Mouse (Mus musculus): Measurements from ENCODE around the gene Gm7982.
"Not testable (repeated sequence)": the region's sequence is repeated elsewhere in the genome, so short reads cannot be mapped to it uniquely, and the experiment has no call there.

GRCm38 (mm10) chr5:95736073-95736472 is 5.7 kb upstream of the Gm7982 start, which contains the start of gene Gm7978:
- not testable (repeated sequence) for TF ChIP-seq USF1 (IDR thresholded peaks at IDR 0.05; ENCODE audit: low read depth, low read length); KAT2A (conservative IDR thresholded peaks at IDR 0.05; ENCODE audit: low read depth, low read length); POLR2A (IDR thresholded peaks at IDR 0.05; ENCODE audit: control insufficient read depth in 1 of 2, insufficient read depth in 1 of 2, low read depth in 1 of 2, low read length in 2 of 2, poor library complexity in 1 of 2); HCFC1 (IDR thresholded peaks at IDR 0.05; ENCODE audit: low read depth, low read length); EP300 (IDR thresholded peaks at IDR 0.05; ENCODE audit: low read depth in 1 of 2, low read length in 2 of 2); TAL1 (IDR thresholded peaks at IDR 0.05; ENCODE audit: low read length); ZKSCAN1 (IDR thresholded peaks at IDR 0.05; ENCODE audit: low read depth, low read length); NRF1 (IDR thresholded peaks at IDR 0.05; ENCODE audit: insufficient read depth, low read depth, low read length, poor library complexity, severe bottlenecking); CTCF (IDR thresholded peaks at IDR 0.05 in 2 of 3, conservative IDR thresholded peaks at IDR 0.05 in 1 of 3; ENCODE audit: control insufficient read depth in 1 of 3, insufficient read depth in 1 of 3, low read depth in 2 of 3, low read length in 3 of 3, poor library complexity in 1 of 3, severe bottlenecking in 1 of 3)
